Mouse (Mus musculus): ENCODE results near the gene Gm5901.
A peak's percentile ranks its signal among the peaks of the same experiment; 100 is the strongest.
"Not testable (repeated sequence)": the region's sequence is repeated elsewhere in the genome, so short reads cannot be mapped to it uniquely, and the experiment has no call there.

Gene Gm5901

DNA sequence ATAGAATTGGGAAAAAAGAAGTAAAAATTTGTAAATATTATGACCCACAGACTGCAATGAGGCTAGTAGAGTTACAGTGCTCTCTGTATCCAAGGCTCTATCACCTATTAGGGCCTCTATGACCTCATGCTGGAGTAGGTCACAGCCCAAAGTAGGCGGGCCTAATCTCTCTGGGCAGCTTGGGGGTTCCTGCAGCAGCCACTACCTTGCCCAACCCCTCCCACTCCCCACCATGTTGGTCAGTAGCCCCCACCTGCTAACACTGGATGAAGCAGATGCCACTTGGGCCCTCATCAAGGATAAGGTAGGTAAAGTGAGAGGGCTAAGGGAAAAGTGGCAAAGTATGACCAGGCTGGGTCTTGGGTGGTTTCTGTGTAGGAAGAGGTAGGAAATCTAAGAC lies at the start of gene Gm5901:
TSS of gene Gm5901 (plus strand) at position 173 of the 400 bp plus-strand sequence.
- DNase-seq (ENCODE audit: low spot score): no peak

- DNase-seq (ENCODE audit: low spot score): no peak
Measured at GRCm38 (mm10) chr7:105325302-105325701, 49.5 kb upstream of the Gm5901 start.

GRCm38 (mm10) chr7:105334004-105334403 lies 40.8 kb upstream of the Gm5901 start, which contains the start of gene Olfr690:
TSS of gene Olfr690 (minus strand) at chr7:105334104.
- DNase-seq (ENCODE audit: low spot score): no peak

- no peak for DNase-seq (ENCODE audit: low spot score)
Measured at GRCm38 (mm10) chr7:105342170-105342569, 32.7 kb upstream of the Gm5901 start, which contains the start of gene Olfr691. TSS of gene Olfr691 (minus strand) at chr7:105342270.

- no peak for DNase-seq (ENCODE audit: low spot score)
Measured at GRCm38 (mm10) chr7:105342752-105343151, 32.1 kb upstream of the Gm5901 start.

DNA sequence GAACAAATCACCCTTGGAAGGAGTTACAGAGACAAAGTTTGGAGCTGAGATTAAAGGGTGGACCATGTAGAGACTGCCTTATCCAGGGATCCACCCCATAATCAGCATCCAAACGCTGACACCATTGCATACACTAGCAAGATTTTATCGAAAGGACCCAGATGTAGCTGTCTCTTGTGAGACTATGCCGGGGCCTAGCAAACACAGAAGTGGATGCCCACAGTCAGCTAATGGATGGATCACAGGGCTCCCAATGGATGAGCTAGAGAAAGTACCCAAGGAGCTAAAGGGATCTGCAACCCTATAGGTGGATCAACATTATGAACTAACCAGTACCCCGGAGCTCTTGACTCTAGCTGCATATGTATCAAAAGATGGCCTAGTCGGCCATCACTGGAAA lies 18.8 kb upstream of the Gm5901 start:
- not testable (repeated sequence) for DNase-seq (ENCODE audit: low spot score)

GRCm38 (mm10) chr7:105356487-105356886 lies 18.4 kb upstream of the Gm5901 start:
- not testable (repeated sequence) for DNase-seq (ENCODE audit: low spot score)

DNA sequence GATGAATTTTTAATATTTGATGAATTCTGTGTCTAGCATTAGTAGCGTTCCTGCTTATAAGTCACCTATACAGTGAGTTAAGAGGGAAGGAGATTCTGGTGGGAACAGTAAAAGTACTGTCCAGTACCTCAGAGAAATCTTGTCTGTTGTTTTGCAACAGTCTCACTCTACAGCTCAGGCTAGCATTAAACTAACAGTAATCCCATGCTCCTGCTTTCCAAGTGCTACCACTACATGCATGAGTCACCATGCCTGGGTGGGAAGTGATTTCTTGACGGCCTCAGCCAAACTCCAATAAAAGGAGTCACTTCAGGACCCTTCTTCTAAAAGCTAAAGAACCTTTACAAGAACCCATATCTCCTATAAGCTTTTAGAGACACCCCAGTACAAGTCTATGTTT lies 13.1 kb upstream of the Gm5901 start:
- DNase-seq (ENCODE audit: low spot score): no peak

DNA sequence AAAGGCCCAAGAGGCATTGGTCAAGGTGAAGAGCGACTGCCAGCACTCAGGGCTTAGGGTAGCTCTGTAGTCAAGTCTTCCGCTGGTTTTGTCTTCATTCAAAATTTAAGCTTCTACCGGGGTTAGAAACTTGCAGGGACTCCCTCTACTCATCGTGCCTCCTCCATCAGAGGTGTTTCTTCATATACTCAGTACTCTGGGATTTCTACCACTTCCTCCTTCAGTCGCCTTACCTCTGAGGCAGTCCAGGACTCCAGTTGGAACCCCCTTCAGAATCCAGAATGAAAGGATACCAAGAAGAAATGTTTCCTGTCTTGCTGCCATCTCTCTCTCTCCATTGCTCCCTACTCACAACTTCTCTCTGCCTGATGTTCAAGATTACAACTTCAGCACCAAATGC lies 7.6 kb upstream of the Gm5901 start:
- no peak for DNase-seq (ENCODE audit: low spot score)

- DNase-seq (ENCODE audit: low spot score): no peak
Measured at GRCm38 (mm10) chr7:105367930-105368329, 6.9 kb upstream of the Gm5901 start, which contains the start of gene Olfr692. TSS of gene Olfr692 (plus strand) at chr7:105368230.

DNA sequence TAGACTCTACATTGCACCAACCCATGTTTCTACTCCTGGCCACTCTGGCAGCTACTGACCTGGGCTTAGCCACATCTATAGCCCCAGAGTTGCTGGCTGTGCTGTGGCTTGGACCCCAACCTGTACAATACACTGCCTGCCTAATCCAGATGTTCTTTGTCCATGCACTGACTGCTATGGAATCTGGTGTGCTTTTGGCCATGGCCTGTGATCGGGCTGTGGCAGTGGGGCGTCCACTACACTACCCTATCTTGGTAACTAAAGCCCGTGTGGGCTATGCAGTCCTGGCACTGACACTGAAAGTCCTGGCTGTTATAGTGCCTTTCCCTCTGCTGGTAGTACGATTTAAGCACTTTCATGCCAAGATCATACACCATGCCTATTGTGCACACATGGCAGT lies 6.3 kb upstream of the Gm5901 start:
- DNase-seq (ENCODE audit: low spot score): no peak

DNA sequence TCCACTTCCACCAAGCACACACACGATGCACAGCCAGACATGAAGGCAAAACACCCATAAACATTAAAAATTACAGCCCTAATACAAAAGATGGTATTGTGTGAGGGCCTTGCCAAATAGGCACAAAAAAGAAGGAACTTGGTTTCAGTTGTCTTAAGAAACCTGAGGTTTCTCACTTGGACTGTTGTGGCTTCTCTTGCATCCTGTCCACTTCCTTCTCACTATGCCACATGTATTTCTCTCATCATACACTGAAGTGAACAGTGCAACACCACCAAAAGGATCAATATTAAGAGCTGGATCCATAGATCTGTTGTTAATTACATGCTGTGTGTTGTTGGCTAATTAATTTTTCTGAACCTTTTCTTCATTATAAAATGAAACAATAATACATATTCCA lies 1.9 kb upstream of the Gm5901 start:
- DNase-seq (ENCODE audit: low spot score): no peak

DNA sequence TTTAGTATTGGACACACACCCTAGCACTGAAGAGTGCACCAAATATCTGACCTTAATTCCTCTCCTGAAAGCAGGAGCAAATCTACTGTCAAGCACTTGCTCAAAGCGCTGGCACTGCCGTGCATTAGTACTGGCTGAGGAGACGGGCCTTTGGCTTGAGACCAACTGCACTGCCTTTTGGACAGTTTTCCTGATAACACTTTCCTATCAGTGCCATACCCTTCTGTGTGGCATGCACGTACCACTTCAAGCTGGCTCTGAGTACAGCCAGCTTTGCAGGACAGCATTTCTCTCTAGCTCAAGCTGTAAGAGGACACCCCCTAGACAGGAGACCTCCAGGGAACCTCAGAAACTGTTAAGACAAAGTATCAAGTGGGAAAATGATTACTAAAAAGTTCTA lies 1.3 kb upstream of the Gm5901 start:
- DNase-seq (ENCODE audit: low spot score): no peak

DNA sequence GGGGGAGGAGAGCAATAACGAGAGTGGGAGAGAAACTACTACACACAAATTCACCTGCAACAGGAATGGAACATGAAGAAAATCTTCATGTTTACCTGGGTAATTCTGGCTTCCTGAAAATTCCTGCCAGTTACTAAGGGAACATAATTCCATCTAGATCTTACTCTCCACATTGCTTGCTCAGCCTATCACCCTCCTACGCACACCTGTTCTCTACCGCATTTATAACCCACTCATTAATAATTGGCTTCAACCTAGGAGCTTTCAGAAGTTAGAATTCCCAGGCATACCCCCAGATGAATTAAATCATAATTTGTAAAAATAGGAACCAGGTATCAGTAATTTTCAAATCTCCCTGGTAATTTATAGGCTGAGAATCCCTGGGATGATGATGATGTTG lies 862 bp upstream of the Gm5901 start:
- DNase-seq (ENCODE audit: low spot score): no peak

DNA sequence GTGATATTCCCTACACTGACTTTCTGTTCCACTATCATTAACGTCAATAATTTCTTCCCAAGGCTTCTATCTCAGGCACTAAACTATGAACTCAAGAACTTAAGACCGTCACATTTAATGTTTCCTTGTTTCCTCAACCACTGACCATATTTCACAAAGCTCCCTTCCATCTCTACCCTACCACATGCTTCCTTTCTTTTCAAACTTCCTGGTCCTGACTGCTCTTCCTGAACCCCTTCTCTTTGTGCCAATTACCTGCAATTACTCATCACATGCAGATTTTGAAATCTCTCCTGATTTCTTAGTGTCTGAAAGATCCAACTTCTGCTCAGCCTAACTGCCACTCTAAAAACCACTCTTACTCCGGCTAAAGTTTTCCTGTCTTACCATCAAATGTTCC lies 5.5 kb downstream of the Gm5901 start:
- no peak for DNase-seq (ENCODE audit: low spot score)

- no peak for DNase-seq (ENCODE audit: low spot score)
Measured at GRCm38 (mm10) chr7:105387696-105388095, 12.9 kb downstream of the Gm5901 start.

GRCm38 (mm10) chr7:105390236-105390635 lies 15.4 kb downstream of the Gm5901 start:
- no peak for DNase-seq (ENCODE audit: low spot score)

- no peak for DNase-seq (ENCODE audit: low spot score)
Measured at GRCm38 (mm10) chr7:105394606-105395005, 19.8 kb downstream of the Gm5901 start.

DNA sequence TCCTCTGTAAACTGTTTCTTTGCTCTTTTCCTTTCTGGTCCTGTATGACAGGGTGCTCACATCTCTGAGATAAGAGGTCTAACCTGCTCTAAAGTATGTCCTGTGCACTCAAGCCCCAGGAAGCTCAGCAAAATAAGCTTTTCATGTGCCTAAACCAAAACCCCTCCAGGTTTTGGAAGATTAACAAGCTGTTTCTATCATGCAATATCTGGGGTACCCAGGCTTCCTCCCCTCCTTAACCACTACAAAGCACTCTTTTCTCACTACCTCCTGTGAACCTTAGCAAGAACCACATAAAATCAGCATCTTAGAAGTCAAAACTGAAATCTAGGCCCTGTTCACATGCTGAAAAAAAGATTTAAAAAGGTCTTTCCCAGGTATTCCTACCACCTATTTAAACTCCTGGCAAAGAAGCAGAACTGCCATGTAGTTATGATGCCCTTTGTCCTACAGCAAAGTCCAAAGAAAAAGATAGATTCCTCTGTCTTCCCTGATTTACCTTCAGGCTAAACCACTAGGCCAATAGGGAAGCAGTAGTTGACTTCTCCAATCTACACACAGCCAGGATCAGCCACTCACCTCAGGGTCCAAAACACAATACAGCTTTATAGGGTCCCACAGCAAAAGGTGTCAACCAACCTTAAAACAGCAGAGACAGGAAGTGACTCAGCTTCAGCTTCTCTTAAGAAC lies 20.4 kb downstream of the Gm5901 start:
- no peak for DNase-seq (ENCODE audit: low spot score)

DNA sequence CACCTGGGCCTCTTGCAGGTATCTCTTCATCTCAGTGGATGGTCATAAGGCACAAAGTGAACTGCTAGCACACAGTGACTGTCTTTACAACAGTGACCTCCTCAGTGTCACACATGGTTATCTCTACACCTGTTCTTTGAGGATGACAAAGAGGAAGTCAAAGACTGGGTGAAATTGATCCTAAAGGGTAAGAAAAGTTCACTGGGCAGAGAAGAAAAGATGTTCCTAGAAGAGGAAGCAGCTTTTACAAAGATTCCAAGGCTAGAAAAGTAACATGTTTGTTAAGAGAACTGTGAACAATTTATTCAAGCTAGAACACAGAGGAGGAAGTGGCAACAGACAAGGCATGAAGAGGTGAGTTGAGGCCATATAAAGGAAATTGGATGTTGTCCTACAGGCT lies 21.3 kb downstream of the Gm5901 start:
- DNase-seq (ENCODE audit: low spot score): no peak

GRCm38 (mm10) chr7:105399058-105399934 lies 24.5 kb downstream of the Gm5901 start:
- DNase-seq (ENCODE audit: low spot score): no peak

- DNase-seq (ENCODE audit: low spot score): peak; percentile 100
Measured at GRCm38 (mm10) chr7:105399935-105400624, 25.2 kb downstream of the Gm5901 start, which contains the start of gene Fam160a2. TSS of gene Fam160a2 (minus strand) at chr7:105400054.
